Mouse (Mus musculus): ENCODE measurements around the gene Rps11.

DNA sequence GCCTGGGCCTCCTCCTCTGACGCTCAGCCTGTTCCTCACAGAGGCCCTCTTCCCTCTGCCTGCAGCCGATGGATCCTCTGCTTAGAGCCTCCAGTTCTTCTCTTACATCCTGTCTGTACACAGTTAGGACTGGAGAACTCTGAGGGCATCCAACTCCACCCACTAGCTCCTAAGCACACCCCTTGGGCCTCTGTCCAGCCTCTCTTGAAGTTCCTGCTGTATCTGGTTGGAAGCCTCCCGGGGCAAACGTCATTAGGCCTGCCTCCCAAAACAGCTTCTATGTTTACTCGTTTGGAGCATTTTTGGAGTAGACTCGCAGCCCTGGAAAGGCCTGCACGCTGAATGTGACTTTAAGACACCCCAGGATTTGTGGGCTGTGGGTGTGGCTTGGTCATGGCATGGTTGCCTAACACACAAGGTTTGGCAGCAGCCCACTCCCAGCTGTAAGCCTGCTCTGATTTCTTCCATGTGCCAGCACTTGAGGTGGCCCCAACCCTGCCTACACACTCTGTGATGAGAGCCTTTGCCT lies 20.5 kb downstream of the Rps11 start, which contains the start of gene Fcgrt:
- no peak for TF ChIP-seq CTCF (IDR thresholded peaks at IDR 0.05; ENCODE audit: control insufficient read depth, insufficient read depth, insufficient read length)
- TF ChIP-seq USF1 (IDR thresholded peaks at IDR 0.05; ENCODE audit: low read depth): no peak
- no peak for TF ChIP-seq MYOD1 (IDR thresholded peaks at IDR 0.05; ENCODE audit: control insufficient read depth, insufficient read length, low read depth)
- no peak for TF ChIP-seq MAX (IDR thresholded peaks at IDR 0.05)
- TF ChIP-seq MYOG (IDR thresholded peaks at IDR 0.05; ENCODE audit: control insufficient read depth, extremely low read depth, insufficient read length): no peak

Data from C2C12 (cell line).